Mouse (Mus musculus): ENCODE measurements around the gene Fam126b.
"Not testable (repeated sequence)": the region's sequence is repeated elsewhere in the genome, so short reads cannot be mapped to it uniquely, and the experiment has no call there.

Gene Fam126b

GRCm38 (mm10) chr1:58570437-58570836, 15.7 kb downstream of the Fam126b start:
- CTCF ChIA-PET = no interaction called here

GRCm38 (mm10) chr1:58568456-58569130, 17.5 kb downstream of the Fam126b start:
- CTCF ChIA-PET = no interaction called here

- CTCF ChIA-PET = no interaction called here
These were observed 19.5 kb downstream of the Fam126b start for GRCm38 (mm10) chr1:58566621-58567020.

GRCm38 (mm10) chr1:58564981-58565380, 21.1 kb downstream of the Fam126b start:
- CTCF ChIA-PET = no interaction called here

GRCm38 (mm10) chr1:58562455-58562854, 23.7 kb downstream of the Fam126b start:
- CTCF ChIA-PET = interaction anchor here (0.6 kb wide), 1 partner anchor 62 kb away, joined by 4 read pairs; no protein-coding TSS in a partner anchor

- CTCF ChIA-PET = not testable (repeated sequence)
These were observed 25.8 kb downstream of the Fam126b start for GRCm38 (mm10) chr1:58560370-58560769.

- CTCF ChIA-PET = no interaction called here
These were observed 44.7 kb downstream of the Fam126b start for GRCm38 (mm10) chr1:58541386-58541785.

- CTCF ChIA-PET = no interaction called here
These were observed 78.9 kb downstream of the Fam126b start for GRCm38 (mm10) chr1:58507249-58507648.

- CTCF ChIA-PET = interaction anchor here (0.6 kb wide), 1 partner anchor 60 kb away, joined by 6 read pairs; the partner anchor contains the start of gene Nif3l1
These were observed 81.4 kb downstream of the Fam126b start, which contains the start of gene Orc2 for GRCm38 (mm10) chr1:58504577-58505254. Gene Orc2 (minus strand): TSS chr1:58505109.

- CTCF ChIA-PET = no interaction called here
These were observed 82.2 kb downstream of the Fam126b start for GRCm38 (mm10) chr1:58503793-58504370.

- CTCF ChIA-PET = no interaction called here
These were observed 83.0 kb downstream of the Fam126b start for GRCm38 (mm10) chr1:58503134-58503533.

GRCm38 (mm10) chr1:58498758-58499157, 87.4 kb downstream of the Fam126b start:
- CTCF ChIA-PET = interaction anchor here (0.7 kb wide), 1 partner anchor 150 kb away, joined by 4 read pairs; no protein-coding TSS in a partner anchor

- CTCF ChIA-PET = no interaction called here
These were observed 88.4 kb downstream of the Fam126b start for GRCm38 (mm10) chr1:58497678-58498077.

GRCm38 (mm10) chr1:58495603-58496002, 90.5 kb downstream of the Fam126b start:
- CTCF ChIA-PET = no interaction called here

- CTCF ChIA-PET = no interaction called here
These were observed 103.5 kb downstream of the Fam126b start for GRCm38 (mm10) chr1:58482647-58483046.

- CTCF ChIA-PET = no interaction called here
These were observed 110.5 kb downstream of the Fam126b start for GRCm38 (mm10) chr1:58475662-58476061.

All from spleen, embryonic (tissue).